Mouse (Mus musculus): ENCODE data around the gene Arl5c. TPM values are rescaled to one million over a fixed set of nuclear protein-coding genes. Genes with fewer than 3 reads are reported as not detected.

The Arl5c gene
- total and polyA plus RNA-seq, 2 experiments from 2014 or later = 2.9 TPM; not detected in 1

- no peak overlapping the region for H3K27ac ChIP-seq (ENCODE audit: low read depth)
- no peak overlapping the region for H3K4me2 ChIP-seq (ENCODE audit: low read depth, low read length)
- no peak for ATAC-seq (ENCODE audit: insufficient read depth, low read depth)
- TF ChIP-seq CTCF (IDR thresholded peaks at IDR 0.05; ENCODE audit: low read depth) = no peak
- TF ChIP-seq EP300 (IDR thresholded peaks at IDR 0.05; ENCODE audit: low read depth) = no peak
- WGBS = 48% methylated on average over 1 of the region's 1 CpGs
- no peaks in the 10 kb centered on the region for H3K9me3 ChIP-seq (replicated peaks; ENCODE audit: control insufficient read depth, low read length)
- no peak overlapping the region for H3K9ac ChIP-seq (replicated peaks; ENCODE audit: low read depth, low read length)
- H3K36me3 ChIP-seq (replicated peaks; ENCODE audit: control insufficient read depth, insufficient read depth, low read length) = no peaks in the 10 kb centered on the region
- H3K4me3 ChIP-seq (ENCODE audit: low read depth, low read length) = no peak overlapping the region
- no peak for DNase-seq (ENCODE audit: low spot score)
- peaks cover 13% of the 10 kb centered on the region for H3K27me3 ChIP-seq (ENCODE audit: control insufficient read depth, insufficient read depth, low read length)
- 0 out of 2 replicates have a peak, but pooled peaks cover 6% of the 10 kb centered on the region for H3K4me1 ChIP-seq (ENCODE audit: control insufficient read depth, insufficient read depth)
Measured at GRCm38 (mm10) chr11:97996691-97997090, 710 bp upstream of the Arl5c start.

GRCm38 (mm10) chr11:97994539-97995100, 1.4 kb downstream of the Arl5c start:
- peak overlapping the region; percentile 56 for H3K4me3 ChIP-seq (ENCODE audit: low read depth, low read length)
- WGBS = 6% methylated on average over 13 of the region's 13 CpGs
- ATAC-seq (ENCODE audit: insufficient read depth, low read depth) = peak; percentile 56
- no peak for TF ChIP-seq EP300 (IDR thresholded peaks at IDR 0.05; ENCODE audit: low read depth)
- peak; percentile 69 for TF ChIP-seq CTCF (IDR thresholded peaks at IDR 0.05; ENCODE audit: low read depth)
- peak overlapping the region; percentile 83 for H3K4me2 ChIP-seq (ENCODE audit: low read depth, low read length)
- 0 out of 2 replicates have a peak, but pooled peaks cover 12% of the 10 kb centered on the region for H3K4me1 ChIP-seq (ENCODE audit: control insufficient read depth, insufficient read depth)
- no peaks in the 10 kb centered on the region for H3K36me3 ChIP-seq (replicated peaks; ENCODE audit: control insufficient read depth, insufficient read depth, low read length)
- no peak for DNase-seq (ENCODE audit: low spot score)
- H3K9me3 ChIP-seq (replicated peaks; ENCODE audit: control insufficient read depth, low read length) = no peaks in the 10 kb centered on the region
- H3K27ac ChIP-seq (ENCODE audit: low read depth) = no peak overlapping the region
- 0 out of 2 replicates have a peak, but pooled peaks cover 2% of the 10 kb centered on the region for H3K27me3 ChIP-seq (ENCODE audit: control insufficient read depth, insufficient read depth, low read length)
- peak overlapping the region; percentile 50; the same call in 1 of the 2 replicates for H3K9ac ChIP-seq (replicated peaks; ENCODE audit: low read depth, low read length)

- Histone ChIP-seq H3K4me1 (ENCODE audit: control insufficient read depth, insufficient read depth) (0 out of 2 replicates have a peak, but pooled peaks cover 15% of the 10 kb centered on the region), H3K9me3 (replicated peaks; ENCODE audit: control insufficient read depth, low read length) (no peaks in the 10 kb centered on the region), H3K4me3 (ENCODE audit: low read depth, low read length) (peak overlapping the region; percentile 71), H3K4me2 (ENCODE audit: low read depth, low read length) (peak overlapping the region; percentile 96), H3K36me3 (replicated peaks; ENCODE audit: control insufficient read depth, insufficient read depth, low read length) (no peaks in the 10 kb centered on the region), H3K9ac (replicated peaks; ENCODE audit: low read depth, low read length) (peak overlapping the region; percentile 73), H3K27ac (ENCODE audit: low read depth) (peak overlapping the region; percentile 88), H3K27me3 (ENCODE audit: control insufficient read depth, insufficient read depth, low read length) (peaks cover 22% of the 10 kb centered on the region)
- TF ChIP-seq CTCF (IDR thresholded peaks at IDR 0.05; ENCODE audit: low read depth) = 0 out of 2 replicates have a peak, but pooled peaks have one; percentile 0
- no peak for TF ChIP-seq EP300 (IDR thresholded peaks at IDR 0.05; ENCODE audit: low read depth)
- DNase-seq (ENCODE audit: low spot score) = peak; percentile 78
- under 1% methylated on average over 26 of the region's 26 CpGs for WGBS
- peak; percentile 85 for ATAC-seq (ENCODE audit: insufficient read depth, low read depth)
Measured at GRCm38 (mm10) chr11:97988530-97989096, 7.4 kb downstream of the Arl5c start.

GRCm38 (mm10) chr11:97987551-97988526, 8.1 kb downstream of the Arl5c start:
- Histone ChIP-seq H3K27ac (ENCODE audit: low read depth) (peak overlapping the region; percentile 88), H3K4me2 (ENCODE audit: low read depth, low read length) (peak overlapping the region; percentile 96), H3K4me1 (ENCODE audit: control insufficient read depth, insufficient read depth) (0 out of 2 replicates have a peak, but pooled peaks cover 15% of the 10 kb centered on the region), H3K4me3 (ENCODE audit: low read depth, low read length) (peak overlapping the region; percentile 71), H3K27me3 (ENCODE audit: control insufficient read depth, insufficient read depth, low read length) (peaks cover 22% of the 10 kb centered on the region), H3K9ac (replicated peaks; ENCODE audit: low read depth, low read length) (peak overlapping the region; percentile 73), H3K36me3 (replicated peaks; ENCODE audit: control insufficient read depth, insufficient read depth, low read length) (no peaks in the 10 kb centered on the region), H3K9me3 (replicated peaks; ENCODE audit: control insufficient read depth, low read length) (no peaks in the 10 kb centered on the region)
- DNase-seq (ENCODE audit: low spot score) (peak; percentile 87), ATAC-seq (ENCODE audit: insufficient read depth, low read depth) (peak; percentile 82)
- under 1% methylated on average over 42 of the region's 42 CpGs for WGBS
- TF ChIP-seq CTCF (IDR thresholded peaks at IDR 0.05; ENCODE audit: low read depth) (peak; percentile 95), EP300 (IDR thresholded peaks at IDR 0.05; ENCODE audit: low read depth) (no peak)

Measured in heart, postnatal 0 days (tissue).